Mouse (Mus musculus) ES-Bruce4 (cell line): ENCODE results near the gene Trim58.

ENCODE experiments used
- CTCF ChIP-seq: IDR thresholded peaks from one replicate; pipeline ENCODE4 v1.8.1; 2011; ENCODE audit warnings: low read depth, low read length
- EP300 ChIP-seq: IDR thresholded peaks from 2 replicates; pipeline ENCODE4 v1.6.1; 2011; ENCODE audit warnings: low read depth, low read length; ENCODE audit not compliant: insufficient read depth
- POLR2A ChIP-seq: IDR thresholded peaks from one replicate; pipeline ENCODE4 v1.8.1; 2011; ENCODE audit warnings: low read length; ENCODE audit not compliant: insufficient read depth

- peak; percentile 92 for TF ChIP-seq CTCF
- TF ChIP-seq EP300: no peak
- no peak for TF ChIP-seq POLR2A
Observed at GRCm38 (mm10) chr11:58643350-58643749, 3.1 kb downstream of the Trim58 start.
